Mouse (Mus musculus): ENCODE measurements around the gene Ate1. TPM values are rescaled to one million over a fixed set of nuclear protein-coding genes. Genes with fewer than 3 reads are reported as not detected.
"Not testable (repeated sequence)": the region's sequence is repeated elsewhere in the genome, so short reads cannot be mapped to it uniquely, and the experiment has no call there.

Gene Ate1
- total RNA-seq, 2 experiments from 2014 or later: 31.9 to 60.6 TPM

DNA sequence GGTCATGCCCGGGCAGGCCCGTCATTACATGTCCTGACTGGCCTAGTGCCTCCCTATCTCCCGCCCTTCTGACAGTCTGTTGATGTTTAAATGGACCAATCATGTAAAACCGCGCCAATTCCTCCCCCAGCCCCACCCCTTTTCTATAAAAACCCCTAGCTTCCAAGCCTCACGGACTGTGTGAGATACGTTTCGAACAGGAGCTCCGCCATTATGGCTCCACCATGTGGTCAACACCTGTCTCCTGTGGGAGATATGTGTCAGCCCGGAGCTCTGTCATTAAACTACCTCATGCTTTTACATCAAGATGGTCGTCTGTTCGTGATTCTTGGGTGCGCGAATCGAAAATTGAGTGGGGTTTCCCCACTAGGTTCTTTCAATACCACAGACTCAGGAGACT is 11.0 kb upstream of the Ate1 start:
- not testable (repeated sequence) for ATAC-seq (replicated peaks; ENCODE audit: low FRiP score, low TSS enrichment, poor library complexity, severe bottlenecking)

DNA sequence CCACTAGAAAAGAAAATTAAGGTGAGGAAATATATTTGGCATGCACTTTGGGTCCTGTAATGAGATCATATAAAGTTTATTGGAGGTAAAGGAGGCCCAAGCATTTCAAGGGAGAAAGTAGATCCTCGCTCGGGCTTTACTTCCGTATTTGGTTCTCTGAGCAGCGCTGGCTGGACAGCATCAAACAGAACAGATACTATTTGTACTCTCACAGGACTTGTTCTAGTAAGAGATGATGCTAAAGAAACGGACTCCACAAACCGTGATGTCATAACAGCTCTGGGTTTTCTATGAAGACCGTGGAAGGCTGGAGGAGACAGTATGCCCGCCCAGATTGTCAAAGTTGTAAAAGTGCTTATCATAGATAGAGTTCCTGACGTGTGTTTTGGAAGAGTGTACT is 7.1 kb upstream of the Ate1 start:
- no peak for ATAC-seq (replicated peaks; ENCODE audit: low FRiP score, low TSS enrichment, poor library complexity, severe bottlenecking)

DNA sequence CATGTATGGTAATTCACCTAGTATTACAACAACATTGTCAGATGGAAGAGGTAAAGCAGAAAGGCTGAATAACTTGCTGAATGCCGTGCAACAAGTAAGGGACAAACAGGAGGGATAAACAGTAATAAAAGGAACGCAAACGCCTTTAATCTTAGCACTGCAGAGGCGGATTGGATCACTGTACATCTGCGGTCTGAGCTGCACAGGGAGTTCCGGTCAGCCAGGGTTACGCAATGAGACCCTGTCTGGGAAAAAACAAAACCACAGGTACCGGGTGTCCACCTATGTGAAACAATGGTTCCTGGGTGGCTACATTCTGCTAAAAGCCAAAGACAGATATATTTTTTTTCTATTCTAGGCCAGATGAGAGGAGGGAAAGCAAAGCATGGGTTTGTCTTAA is 3.3 kb upstream of the Ate1 start:
- no peak for ATAC-seq (replicated peaks; ENCODE audit: low FRiP score, low TSS enrichment, poor library complexity, severe bottlenecking)

DNA sequence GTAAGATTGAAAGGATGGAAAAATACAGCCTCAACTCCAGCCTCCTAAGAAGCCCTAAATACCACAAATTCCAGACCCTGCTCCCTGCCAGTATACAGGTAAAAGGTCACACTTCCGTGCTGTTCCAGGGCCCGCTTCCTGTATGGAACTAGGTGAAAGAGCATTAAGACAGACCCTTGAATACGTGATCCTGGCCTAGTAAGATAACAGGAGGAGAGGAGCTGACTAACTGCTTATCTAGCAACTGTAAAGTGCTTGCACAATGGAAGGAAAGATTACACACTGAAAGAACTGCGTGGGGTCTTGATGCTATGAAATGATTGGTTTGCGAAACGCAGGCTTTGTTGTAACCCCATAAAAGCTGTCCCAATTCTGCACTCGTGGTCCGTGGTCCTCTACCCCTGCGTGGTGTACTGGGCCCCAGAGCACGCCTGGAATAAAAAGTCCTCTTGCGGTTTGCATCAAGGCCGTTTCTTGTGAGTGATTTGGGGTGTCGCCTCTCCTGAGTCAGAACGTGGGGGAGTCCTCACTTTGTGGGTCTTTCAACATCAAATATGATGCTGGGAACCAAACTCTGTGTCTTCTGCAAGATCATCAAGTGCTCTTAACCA is 748 bp upstream of the Ate1 start:
- ATAC-seq (replicated peaks; ENCODE audit: low FRiP score, low TSS enrichment, poor library complexity, severe bottlenecking): peak; percentile 61

DNA sequence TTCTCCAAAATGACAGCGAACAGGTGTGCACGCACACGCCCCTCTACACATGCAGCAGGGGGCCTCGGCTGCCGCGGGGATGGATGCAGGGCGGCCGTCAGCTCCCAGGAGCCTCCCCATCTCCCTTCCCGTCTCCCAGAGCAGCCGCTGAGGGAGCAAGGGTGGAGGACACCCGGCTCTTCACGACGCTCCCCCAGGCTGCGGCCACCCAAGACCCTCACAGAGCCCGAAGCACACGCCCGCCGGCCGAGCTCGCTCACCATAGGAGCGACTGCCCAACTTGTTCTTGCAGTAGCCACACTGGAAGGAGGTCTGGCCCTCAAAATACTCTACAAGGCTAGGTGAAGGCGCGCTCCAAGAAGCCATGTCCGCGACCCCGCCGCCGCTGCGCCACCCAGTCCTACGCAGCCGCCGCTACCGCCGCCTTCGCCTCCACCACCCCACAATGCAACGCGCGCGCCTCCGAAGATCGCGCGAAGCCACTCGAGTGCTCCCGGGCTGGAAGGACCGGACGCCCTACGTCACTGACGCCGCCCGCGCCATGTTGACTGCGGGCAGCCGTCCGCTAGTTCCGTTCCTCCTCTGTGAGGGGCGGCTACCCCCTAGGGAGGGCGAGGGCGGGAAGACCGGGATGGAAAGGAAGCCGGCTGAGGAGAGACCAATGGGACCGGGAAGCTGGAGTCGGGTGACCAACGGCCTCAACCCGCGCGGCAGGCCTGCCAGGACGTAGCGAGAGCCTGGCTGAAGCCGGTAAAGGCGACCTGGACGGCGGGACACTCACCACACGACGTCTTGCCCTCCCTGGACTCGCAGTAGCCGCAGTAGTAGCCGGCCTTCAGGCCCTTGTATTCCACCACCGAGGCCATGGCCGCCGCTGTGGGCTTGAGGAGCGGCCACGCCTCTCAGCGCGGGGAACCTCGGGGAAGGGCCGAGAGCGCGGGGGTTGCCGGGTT is 797 bp downstream of the Ate1 start:
- peak; percentile 91 for ATAC-seq (replicated peaks; ENCODE audit: low FRiP score, low TSS enrichment, poor library complexity, severe bottlenecking)

DNA sequence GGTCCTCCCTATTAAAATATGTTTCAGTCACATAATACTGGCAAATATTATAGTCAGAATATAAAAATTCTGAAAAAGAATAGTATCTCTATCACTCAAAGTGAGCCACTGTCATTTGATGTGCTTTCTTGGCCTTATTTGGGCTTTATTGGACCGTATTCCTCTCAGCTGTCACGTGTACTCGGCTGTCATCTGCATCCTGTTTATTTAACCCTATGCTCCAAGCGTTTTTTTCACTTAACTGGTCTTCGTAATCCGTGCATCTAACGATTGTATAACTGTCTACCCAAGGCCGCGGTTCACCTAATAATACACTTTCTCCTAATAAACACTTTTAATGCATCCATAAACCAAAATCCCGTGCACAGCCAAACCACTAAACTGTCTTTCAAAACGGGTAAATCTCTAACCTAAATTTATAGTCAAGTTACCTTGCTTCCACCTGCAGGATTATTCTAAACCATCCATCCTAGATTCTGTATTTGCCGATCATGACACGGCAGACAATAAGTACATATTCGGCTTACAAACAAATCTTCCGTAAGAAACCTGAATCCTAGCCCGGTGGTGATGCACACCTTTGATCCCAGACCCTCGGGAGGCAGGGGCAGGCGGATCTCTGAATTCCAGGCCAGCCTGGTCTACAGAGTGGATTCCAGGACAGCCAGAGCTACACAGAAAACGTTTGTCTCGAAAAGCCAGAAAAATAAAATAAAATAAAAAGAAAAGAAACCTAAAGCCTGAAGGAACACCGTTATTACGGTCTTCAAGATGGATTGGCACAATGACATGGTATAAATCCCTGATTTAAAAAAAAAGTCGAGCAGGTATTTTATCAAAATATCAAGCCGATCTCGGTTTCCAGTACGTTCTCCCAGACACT is 1.7 kb downstream of the Ate1 start:
- ATAC-seq (replicated peaks; ENCODE audit: low FRiP score, low TSS enrichment, poor library complexity, severe bottlenecking): no peak

DNA sequence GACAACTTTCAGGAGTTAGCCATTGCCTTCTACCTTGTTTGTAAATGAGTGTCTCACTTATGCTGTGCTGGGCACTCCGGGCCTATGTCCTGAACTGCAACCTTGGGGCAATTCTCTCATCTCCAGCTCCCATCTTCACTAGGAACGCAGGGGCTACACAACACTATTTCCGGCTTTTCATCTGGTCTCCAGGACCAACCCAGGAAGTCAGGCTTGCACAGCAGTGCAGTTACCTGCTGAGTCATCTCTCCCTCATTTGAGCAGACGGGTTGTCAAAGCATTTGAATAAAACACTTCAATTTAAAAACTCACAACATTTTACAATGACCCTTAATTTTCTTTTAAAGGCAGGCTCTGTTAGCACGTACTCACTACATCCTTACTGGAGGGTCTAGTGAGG is 9.9 kb downstream of the Ate1 start:
- ATAC-seq (replicated peaks; ENCODE audit: low FRiP score, low TSS enrichment, poor library complexity, severe bottlenecking): no peak

DNA sequence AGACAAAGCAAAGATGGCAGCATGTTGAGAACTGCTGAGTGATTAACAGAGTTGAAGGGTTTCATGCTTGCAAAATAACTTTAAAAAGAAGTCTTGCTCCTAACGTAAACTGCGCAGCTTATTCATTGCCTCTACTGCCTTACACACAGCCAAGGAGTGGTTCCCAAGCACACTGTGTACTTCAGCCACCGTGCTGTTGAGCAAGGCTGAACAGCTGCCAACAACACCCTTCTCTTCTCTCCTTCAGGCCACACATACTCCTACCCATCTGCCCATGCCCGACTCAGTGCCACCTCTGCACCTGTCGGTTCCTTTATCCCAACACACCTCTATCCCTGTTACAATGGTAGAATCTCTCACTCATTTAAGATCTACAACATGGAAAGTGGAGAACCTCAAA is 17.2 kb downstream of the Ate1 start:
- ATAC-seq (replicated peaks; ENCODE audit: low FRiP score, low TSS enrichment, poor library complexity, severe bottlenecking): no peak

DNA sequence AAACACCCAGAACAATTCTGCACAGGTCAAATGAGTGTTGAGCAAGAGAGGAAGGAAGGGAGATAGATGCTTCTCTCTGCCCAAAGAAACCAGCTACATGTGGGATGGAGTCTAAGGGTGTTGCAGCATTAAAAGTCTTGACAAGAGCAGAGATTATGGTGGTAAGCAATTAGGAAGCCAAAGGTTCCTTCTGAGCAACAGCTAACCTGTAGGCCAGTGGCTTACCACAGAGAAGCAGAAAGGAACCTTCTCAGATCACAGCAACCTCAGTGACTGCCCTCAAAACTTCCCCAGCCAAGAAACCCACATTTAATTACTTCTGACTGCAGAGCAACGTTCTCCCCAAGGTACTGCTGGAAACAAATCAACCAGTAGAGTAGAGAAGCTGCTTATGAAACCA is 18.7 kb downstream of the Ate1 start:
- ATAC-seq (replicated peaks; ENCODE audit: low FRiP score, low TSS enrichment, poor library complexity, severe bottlenecking): no peak

DNA sequence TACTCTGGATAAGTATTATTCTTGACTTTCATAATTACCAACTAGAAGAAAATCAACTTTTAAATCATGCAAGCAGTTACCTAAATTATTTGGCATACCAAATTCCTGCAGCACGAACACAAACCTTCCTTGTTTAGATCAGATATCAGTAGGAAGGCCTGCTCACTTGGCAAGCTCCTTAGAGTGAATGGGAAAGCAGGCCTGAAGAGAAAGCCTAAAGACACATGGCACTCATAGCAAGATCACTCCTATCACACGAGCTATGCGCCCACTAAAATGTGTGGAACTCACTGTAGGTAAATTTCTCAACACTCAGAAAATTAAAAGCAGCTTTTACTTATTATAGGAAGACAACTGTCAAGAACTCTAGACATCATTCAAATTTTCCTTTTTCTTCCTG is 26.8 kb downstream of the Ate1 start:
- ATAC-seq (replicated peaks; ENCODE audit: low FRiP score, low TSS enrichment, poor library complexity, severe bottlenecking): no peak

DNA sequence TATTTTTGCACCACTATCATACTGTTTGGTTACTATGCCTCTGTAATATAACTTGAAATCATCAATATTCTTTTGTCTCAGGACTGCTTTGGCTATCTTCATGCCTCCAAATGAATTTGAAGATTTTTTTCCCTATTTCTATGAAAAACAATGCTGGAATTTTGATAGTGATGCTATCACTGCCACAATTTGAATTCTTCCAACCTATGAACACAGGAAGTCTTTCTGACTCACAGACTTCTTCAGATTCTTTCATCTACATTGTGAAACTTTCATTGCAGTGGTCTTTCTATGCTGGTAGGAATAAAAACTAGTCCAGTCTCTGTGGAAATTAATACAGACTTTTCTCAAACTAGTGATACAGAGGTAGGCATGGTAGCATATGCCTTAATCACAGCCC is 28.1 kb downstream of the Ate1 start:
- no peak for ATAC-seq (replicated peaks; ENCODE audit: low FRiP score, low TSS enrichment, poor library complexity, severe bottlenecking)

DNA sequence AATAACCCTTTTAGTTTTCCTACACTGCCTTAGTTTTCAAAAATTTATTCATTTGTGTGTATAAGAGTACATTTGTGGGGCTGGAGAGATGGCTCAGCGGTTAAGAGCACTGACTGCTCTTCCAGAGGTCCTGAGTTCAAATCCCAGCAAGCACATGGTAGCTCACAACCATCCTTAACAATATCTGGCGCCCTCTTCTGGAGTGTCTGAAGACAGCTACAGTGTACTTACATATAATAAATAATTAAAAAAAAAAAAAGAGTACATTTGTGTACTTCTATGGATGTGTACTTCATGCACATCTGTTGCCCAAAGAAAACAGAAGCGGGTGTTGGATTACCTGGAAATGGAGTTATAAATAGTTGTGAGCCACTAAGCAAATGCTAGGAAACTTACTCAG is 41.2 kb downstream of the Ate1 start:
- not testable (repeated sequence) for ATAC-seq (replicated peaks; ENCODE audit: low FRiP score, low TSS enrichment, poor library complexity, severe bottlenecking)

DNA sequence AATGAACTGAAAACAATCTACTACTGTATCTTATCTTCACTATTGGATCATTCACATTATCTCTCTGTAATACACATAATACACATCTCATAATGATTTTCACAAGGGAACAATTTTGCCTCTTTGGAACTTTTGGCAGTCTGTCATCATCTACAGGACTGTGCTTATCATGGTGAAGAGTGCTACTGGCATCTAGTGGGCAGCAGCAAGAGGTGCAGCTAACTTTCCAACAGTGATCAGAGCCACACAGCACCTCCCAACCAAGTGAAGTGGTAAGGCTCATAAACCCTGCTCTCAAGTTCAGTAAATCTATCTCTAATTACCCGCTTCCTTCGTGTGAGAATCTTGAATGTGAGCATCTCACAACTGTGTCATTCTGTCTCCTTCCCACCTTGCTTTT is 44.2 kb downstream of the Ate1 start:
- peak; percentile 98 for ATAC-seq (replicated peaks; ENCODE audit: low FRiP score, low TSS enrichment, poor library complexity, severe bottlenecking)

DNA sequence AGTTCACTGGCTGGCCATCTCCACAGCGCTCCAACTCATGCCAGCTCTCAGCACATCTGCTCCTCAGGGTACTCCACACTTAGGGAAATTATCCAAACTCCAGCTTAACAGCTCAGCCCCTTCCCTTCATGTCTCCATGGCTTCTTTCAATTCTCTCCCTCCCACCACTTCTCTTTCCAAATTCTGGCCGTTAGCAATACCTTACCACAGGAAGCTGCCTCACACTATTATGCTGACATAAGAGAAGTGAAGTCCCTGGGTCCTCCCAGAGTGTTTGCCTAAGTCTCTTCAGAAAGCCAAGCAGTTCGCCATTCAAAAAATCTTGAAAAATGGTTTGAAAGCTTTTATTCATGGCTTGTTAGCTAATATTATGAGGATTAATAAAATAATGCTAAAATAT is 46.3 kb downstream of the Ate1 start:
- no peak for ATAC-seq (replicated peaks; ENCODE audit: low FRiP score, low TSS enrichment, poor library complexity, severe bottlenecking)

DNA sequence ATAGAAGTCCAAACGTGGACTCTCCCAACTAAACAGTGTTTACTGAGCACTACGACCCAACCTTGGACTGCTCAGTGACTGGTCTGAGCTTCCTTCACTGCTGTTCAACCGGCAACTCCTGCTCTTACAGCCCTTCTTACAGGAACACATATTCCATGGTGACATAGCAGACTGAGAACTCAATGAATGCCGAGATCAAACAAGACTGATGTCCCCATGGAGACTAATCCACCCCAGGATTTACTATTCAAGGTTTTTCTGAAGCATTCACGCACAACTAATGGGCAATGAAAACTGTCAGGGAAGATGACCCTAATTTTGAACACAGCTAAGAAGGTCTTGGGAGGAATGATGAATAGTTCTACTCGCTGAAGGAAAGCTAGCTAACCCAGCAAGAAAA is 47.5 kb downstream of the Ate1 start:
- no peak for ATAC-seq (replicated peaks; ENCODE audit: low FRiP score, low TSS enrichment, poor library complexity, severe bottlenecking)

DNA sequence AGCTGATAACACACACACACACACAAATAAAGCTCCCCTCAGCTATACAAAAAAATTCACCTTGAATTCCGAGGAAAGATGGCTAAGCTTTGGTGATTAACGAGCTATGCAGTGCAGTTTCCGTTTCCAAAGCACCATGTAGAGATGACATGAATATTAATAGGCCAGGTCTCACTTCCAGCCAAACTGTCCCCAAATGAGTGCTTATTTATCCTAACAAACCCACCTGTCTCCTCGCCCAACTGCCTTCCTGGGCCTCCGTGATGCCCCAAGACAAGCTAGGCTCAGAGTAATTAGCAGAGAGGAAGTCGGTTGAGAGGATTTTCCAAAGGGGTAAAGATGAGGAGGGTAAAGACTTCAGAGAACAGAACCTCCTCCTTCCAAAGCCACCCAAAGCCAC is 49.1 kb downstream of the Ate1 start:
- ATAC-seq (replicated peaks; ENCODE audit: low FRiP score, low TSS enrichment, poor library complexity, severe bottlenecking): no peak

DNA sequence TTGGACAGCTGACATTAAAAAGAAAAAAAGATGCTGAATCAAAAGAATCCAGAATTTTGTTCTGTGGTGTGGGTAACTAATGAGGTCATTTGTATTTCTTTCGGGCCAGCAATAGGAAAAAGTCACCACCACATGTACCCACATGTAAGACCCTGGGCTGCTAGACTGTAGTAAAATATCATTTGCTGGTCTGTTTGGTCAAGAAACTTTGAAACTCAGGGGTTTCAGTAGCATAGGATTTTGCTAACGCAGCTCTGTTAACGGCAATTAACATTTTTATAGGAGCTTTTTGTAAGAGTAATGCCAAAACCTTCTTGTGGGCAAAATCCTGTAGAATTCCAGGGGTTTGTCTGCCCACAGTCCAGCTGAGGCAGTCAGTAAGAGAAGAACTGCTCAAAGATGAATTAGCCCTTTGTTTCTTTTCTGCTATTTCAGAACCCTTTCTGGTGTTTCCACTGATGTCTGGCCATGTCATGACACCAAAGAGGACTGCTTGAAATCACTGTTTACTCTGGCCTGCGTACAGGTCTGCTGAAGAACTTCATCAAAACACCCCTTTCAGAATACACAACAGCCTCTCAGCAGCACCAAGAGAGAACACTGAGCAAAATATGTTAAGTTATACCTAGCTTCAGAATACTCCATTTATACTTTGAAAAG is 64.5 kb downstream of the Ate1 start:
- no peak for ATAC-seq (replicated peaks; ENCODE audit: low FRiP score, low TSS enrichment, poor library complexity, severe bottlenecking)

DNA sequence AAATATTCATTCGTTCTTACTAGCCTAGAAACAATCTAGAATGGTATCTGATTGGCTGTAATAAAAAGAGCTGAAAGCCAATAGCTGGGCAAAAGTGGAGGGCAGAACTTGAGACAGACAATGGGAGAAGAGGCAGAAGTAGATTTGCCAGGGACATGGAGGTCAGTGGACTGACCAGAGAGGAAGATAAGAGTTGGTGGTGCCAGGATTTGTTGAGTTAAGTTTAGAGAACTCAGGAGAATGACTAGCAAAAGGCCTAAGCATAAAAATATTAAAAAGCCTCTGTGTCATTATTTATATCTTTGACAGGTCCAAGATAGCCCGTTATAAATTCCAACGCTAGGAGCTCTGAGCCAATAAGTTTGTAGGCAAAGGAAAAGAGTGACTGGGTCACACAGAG is 65.9 kb downstream of the Ate1 start:
- ATAC-seq (replicated peaks; ENCODE audit: low FRiP score, low TSS enrichment, poor library complexity, severe bottlenecking): no peak

DNA sequence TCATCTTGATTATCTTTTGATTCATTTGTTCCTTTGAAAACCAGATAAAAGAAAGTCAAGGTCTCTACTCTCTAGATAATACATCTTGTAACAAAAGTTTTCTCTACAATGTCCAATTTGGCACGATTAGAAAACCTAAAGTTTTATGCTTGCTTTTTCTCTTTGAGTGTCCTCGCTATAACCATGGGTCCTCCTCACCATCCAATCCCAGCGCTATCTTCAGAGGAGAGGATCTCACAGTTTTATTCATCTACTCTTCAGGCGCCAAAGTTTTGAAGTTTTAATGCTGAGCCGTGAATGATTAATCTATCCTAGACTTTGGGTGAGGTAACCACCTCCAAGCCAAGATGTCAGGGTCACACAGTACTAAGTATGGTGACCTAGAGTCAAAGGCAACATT is 84.4 kb downstream of the Ate1 start:
- ATAC-seq (replicated peaks; ENCODE audit: low FRiP score, low TSS enrichment, poor library complexity, severe bottlenecking): no peak

DNA sequence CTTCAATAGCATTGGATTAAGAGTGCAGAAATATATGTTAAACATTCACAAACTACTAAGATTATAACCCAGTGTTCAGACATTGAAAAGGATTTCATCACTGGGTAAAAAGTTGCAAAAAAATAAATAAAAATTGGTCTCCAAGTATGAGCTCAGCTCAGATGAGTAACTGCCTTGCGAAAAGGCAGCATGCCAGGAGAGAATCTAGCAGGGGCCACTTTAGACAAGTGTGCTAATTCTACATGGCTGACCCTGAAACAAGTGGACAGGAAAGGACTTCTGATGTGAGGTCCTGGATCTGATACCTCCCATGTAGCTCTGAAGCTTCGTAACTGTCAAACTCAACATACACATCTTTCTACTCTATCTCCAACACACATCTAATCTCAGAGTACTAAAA is 88.0 kb downstream of the Ate1 start:
- ATAC-seq (replicated peaks; ENCODE audit: low FRiP score, low TSS enrichment, poor library complexity, severe bottlenecking): no peak

Data from megakaryocyte-erythroid progenitor cell, adult 5-6 weeks (primary cell).